Mouse (Mus musculus): ENCODE data around the gene Fmo2.

- TF ChIP-seq CTCF (IDR thresholded peaks at IDR 0.05; ENCODE audit: insufficient read depth, low read depth, low read length) (no peak), POLR2A (IDR thresholded peaks at IDR 0.05; ENCODE audit: insufficient read depth, low read depth, low read length) (no peak)
Observed at GRCm38 (mm10) chr1:162897838-162898811, at the start of gene Fmo2.
